Mouse (Mus musculus) mouse embryonic stem cell (cell line): ENCODE measurements around the gene Pccb.

Source experiments
- in situ Hi-C, 2 experiments: fragments of 300-500 bp; cut with MboI; formaldehyde crosslinking; loops; 1 replicate in 1 of 2; 3 replicates in 1 of 2; pipeline ENCODE4 v1.14.3; 2019 to 2020; ENCODE audit warnings: low sequenced_read_pairs in 2 of 2, low pct_unique_long_range_greater_than_20kb in 1 of 2, mixed read lengths in 1 of 2; ENCODE audit not compliant: unreplicated experiment in 1 of 2

The Pccb gene

DNA sequence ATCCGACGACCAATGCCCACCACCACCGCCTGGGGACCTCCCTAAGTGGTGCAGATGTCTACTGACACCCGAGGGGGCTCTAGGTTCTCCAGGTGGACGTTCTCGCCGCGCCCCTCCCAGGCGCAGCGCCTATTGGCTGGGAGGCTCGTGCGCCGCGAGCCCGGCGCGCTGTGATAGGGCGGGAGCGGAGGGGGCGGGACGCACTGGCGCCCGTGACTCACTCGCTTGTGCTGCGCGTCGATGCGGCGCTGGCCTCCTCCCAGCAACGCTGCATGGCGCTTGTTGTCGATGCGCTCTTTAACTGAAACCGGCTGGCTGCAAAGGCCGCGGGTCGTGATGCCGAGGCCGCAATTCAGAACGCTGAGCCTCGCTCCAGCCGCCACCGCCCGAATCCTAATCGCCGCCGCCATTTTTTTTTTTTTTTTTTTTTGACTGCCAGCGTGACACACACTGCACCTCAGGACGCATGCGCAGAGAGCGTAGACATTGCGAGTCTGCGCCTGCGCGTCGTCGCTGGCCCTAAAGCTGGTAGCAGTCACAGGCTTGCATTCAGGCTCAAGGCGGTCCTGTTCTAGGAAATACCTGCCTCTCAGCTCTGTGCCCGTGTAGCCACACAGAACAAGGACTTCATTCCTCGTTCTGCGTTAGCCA, at the start of gene Pccb:
Gene Pccb, minus strand, starts transcription at position 451 of the 651 bp plus-strand sequence.
- in situ Hi-C loops: no loop called here

DNA sequence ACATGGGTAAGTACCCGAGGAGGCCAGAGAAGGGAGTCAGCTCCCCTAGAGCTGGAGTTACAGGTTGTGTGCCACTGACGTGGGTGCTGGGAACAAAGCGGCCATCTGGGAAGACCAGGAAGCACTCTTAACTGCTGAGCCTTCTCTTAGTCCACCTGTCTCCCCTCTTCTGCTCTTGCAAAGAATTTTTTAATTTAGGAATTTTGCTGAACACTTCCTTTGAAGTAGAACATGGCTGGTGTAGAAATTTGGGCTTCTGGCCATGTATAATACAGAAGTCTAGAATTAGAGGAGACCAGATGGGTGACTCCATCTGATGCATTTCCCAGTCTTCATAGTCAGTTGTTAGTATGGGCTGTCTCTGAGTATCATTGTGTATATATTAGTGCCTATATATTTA, 49.0 kb upstream of the Pccb start:
- in situ Hi-C loops: no loop called here

DNA sequence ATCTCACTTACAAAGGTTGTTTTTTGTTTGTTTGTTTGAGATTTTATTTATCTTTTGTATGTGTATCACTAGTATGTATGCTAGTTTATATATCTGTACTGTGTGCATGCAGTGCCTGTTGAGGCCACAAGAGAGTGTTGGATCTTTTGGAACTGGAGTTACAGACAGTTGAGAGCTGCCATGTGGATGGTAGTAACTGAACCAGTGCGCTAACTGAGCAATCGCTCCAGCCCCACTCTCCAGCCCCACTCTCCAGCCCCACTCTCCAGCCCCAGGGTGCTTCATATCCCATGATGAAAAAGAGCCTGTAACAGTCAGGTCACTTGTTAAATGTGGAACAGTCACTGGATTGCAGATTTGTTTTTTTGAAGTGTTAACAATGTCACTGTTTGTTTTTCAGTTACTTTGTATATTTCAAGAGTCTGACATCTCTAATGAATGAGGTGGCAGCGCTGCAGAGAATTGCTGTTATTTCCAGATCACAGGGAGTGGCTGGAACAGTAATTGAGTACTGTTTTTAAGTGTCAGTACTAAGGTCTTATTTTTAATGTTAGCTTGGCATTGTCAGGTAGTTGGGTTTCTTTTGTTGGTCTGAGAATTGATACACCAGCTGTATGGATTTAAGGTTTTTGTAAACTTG, 45.5 kb upstream of the Pccb start:
- in situ Hi-C loops: no loop called here

DNA sequence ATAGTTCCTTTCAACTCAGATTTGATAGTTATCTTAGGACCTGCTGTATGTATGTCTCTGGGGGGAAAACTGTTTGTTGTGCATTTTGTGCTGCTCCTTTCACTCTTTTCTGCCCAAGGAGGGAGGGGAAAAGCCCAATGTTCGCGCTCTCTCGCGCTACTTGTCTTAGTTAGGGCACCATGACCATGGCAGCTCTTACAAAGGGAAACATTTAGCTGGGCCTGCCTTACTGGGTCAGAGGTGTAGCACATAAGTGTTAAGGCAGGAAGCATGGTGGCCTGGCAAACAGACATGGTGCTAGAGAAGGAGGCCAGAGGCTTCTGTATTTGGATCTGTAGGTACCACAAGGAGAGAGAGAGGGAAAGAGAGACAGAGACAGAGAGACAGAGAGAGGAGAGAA, 43.9 kb upstream of the Pccb start:
- in situ Hi-C loops: no loop called here

DNA sequence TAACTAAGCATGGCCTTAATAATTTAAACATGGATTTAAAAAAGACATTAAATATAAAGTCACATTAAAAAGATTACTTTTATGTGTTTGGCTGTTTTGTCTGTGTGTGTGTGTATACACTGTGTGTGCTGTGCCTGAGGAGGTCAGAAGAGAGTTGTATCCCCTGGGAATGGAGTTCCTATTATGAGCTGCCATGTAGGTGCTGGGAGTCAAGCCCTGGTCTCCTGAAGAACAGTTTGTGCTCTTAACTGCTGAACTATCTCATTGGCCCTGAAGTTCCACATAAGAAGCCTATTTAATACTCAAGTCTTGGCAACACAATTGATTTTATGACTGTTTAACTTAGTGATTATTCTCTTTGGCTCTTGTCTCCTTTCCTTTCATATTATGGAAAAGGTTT, 42.8 kb upstream of the Pccb start:
- in situ Hi-C loops: no loop called here

DNA sequence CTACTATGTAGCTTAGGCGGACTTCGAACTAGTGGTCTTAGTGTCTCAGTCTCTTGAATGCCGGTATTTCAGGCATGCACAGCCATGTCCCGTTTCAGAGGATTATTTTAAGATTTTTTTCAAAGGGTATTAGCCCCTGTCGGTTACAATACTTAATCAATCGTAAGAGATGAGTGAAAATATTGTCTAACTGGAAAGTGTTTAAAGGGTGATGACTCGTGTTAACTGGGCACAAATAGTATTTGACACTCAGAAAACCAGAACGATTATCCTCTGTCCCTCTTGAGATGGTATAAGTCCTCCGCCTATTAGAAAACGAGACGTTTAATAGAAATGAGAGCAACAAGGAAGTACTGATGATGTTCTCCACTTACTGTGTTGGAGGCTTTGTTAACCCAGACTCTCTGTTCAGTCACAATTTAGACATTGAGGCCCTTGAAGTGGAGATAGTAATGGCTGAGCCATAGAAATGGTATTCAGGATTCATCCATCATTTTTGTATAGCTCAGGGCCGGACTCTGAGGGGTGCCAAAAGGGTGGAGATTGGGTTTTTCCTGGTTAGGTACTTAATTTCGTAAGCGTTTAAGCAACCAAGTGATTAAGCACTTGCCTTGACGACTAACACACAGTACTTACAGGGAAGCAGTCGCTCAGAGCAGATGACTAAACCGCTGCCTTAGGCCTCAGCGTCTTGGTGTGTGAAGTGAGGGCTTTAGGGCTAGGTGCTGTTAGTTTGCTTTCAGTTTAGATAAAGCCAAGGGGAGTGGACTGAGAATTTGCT, 41.6 kb upstream of the Pccb start:
- in situ Hi-C loops: no loop called here

- in situ Hi-C loops: no loop called here
These were observed 41.0 kb upstream of the Pccb start for GRCm38 (mm10) chr9:101075694-101076093.

DNA sequence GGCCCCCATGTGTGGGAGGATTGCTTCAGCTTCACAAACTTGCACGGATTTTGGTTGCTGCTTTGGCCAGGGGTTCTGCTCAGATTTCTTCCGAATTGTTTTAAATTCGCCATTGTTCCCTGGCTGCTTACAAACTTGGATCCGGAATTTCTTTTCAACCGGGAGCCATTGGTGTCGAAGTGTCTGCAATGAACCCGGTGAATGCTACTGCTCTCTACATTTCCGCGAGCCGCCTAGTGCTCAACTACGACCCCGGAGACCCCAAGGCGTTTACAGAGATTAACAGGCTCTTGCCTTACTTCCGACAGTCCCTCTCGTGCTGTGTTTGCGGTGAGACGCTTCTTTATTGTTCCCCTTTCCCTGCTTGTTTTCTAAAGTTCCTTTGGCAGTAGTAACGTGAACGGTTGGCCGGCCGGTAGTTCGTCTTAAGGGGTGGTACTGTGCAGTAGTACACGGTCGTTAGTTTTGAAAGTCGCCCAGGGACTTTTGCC, 40.4 kb upstream of the Pccb start:
- in situ Hi-C loops: no loop called here

- in situ Hi-C loops: no loop called here
These were observed 39.8 kb upstream of the Pccb start for GRCm38 (mm10) chr9:101074332-101075021.

DNA sequence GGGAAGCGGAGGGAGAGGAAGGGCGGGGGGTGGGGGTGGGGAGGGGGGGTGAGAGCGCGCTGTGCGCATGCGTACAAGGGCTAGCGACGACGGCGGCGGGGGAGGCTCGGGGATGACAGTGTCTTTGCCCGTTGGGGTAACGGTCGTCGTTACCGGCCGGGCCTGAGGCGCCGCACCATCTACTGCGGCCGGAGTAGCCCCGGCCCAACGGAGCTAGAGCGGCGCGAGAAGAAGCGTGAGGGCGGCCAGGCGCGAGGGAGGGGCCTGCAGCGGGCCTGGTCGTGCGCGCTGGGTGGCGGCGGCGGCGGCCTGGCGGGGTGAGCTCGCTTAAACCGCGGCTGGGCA, 39.3 kb upstream of the Pccb start, which contains the start of gene Msl2:
Gene Msl2, plus strand, starts transcription at position 115 of the 345 bp plus-strand sequence.
- in situ Hi-C loops: no loop called here

GRCm38 (mm10) chr9:101073041-101073986, 38.6 kb upstream of the Pccb start:
- in situ Hi-C loops: no loop called here

- in situ Hi-C loops: no loop called here
These were observed 37.8 kb upstream of the Pccb start for GRCm38 (mm10) chr9:101072506-101072905.

GRCm38 (mm10) chr9:101069781-101070180, 35.1 kb upstream of the Pccb start:
- in situ Hi-C loops: no loop called here

DNA sequence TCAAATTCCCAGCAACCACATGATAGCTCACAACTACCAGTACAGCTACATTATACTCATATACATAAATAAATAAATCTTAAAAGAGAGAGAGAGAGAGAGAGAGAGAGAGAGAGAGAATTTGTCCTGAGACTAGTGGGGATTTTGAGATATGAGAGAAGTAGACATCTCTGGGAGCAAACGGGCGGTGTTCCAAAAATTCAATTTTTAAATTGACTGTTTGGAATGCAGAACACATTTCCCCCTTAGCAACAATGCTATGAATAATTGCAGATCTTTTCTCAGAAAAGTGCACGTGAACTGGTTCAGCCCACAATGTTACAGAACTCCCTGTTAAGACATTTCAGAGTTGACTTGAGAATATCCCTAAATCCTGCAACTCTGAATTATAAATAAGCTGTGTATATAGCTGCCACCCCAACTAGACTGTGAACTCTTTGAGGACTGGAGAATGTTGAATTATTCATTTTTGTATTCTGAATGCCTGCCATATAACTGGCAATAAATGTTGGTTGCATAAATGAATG, 30.4 kb upstream of the Pccb start:
- in situ Hi-C loops: no loop called here

DNA sequence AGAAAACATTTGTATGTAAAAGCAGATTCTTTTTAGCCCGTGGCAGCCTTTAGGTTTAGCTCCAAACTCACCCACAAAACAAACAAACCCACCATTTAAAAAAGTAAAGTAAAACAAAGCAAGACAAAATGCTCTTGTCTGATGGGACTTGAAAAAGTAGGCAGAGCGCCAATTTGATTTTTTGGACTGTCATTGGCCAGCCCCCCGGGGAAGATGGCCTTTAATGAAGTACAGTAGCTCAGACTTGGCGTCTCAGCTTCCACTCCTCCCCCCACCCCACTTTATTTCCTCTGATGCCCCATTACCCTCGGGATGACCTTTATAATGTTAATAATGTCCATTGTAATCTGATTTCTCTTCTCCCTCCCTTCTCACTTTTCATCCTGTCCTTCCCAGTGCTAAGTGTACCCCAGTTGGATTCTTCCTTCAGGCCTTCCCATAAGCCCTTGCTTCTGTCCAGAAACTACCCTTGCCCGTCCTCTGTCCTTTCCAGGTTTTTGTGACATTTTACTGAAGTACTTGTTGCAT, 27.6 kb upstream of the Pccb start:
- in situ Hi-C loops: no loop called here

DNA sequence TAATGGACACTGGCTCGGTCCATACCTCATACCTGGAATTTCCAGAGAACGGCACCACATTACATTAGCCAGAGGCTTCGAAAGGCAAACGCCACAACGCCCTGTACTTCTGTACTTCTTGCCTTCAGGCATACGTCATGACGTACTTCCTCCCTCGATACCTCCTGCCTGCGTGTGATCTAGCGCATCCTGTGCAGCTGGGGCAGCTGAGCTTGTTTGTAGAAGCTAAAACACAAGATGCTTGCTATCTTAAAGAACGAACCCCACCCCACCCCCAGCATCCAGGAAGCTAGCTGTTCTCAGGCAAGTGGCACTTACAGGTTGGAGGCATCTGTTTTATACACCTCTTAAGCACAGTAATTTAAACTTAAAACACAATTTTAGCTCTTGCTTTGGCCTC, 26.3 kb upstream of the Pccb start:
- in situ Hi-C loops: no loop called here

- in situ Hi-C loops: no loop called here
These were observed 22.5 kb upstream of the Pccb start for GRCm38 (mm10) chr9:101057156-101057555.

DNA sequence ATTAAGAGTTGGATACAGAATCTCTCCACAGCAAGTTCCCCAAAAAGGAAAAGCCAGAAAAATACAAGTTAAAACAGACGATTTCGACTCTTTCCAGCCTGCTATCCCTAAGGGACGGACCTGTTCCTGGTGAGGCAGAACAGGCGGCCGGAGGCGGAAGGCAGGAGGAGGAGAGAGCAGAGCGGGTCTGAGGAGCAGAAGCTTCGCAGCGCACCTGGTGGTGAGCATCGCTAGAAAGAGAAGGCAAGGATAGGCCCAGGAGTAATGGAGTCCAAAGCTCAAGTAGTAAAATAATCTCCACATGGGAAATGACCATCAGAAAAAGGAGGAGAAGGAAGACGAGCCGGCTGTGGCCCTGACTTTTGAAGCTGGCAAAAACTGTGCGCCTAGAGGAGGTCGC, 18.6 kb upstream of the Pccb start:
- in situ Hi-C loops: no loop called here
